Mouse (Mus musculus): ENCODE measurements around the gene Csnk1d. TPM values are rescaled to one million over a fixed set of nuclear protein-coding genes. Genes with fewer than 3 reads are reported as not detected.

Csnk1d gene
- polyA plus RNA-seq, 1 experiment from 2014 or later = 71.3 TPM

GRCm38 (mm10) chr11:120917756-120918155 lies 73.4 kb downstream of the Csnk1d start:
- H3K27ac ChIP-seq (ENCODE audit: low read depth, low read length) = no peak overlapping the region
- H3K9ac ChIP-seq (ENCODE audit: low read length) = no peak overlapping the region
- no peak for DNase-seq (ENCODE audit: low spot score, missing footprints)
- no peak overlapping the region for H3K4me2 ChIP-seq
- no peaks in the 10 kb centered on the region for H3K4me1 ChIP-seq (ENCODE audit: control insufficient read depth, insufficient read depth, low read length)
- no peaks in the 10 kb centered on the region for H3K9me3 ChIP-seq (ENCODE audit: control insufficient read depth, low read length)
- 96% methylated on average over 5 of the region's 5 CpGs for WGBS
- no peak for ATAC-seq (ENCODE audit: low FRiP score)
- H3K27me3 ChIP-seq (ENCODE audit: control insufficient read depth, insufficient read depth, low read length) = no peaks in the 10 kb centered on the region
- no peaks in the 10 kb centered on the region; the same call in 1 of the 2 replicates for H3K36me3 ChIP-seq (ENCODE audit: control insufficient read depth, insufficient read depth, low read length)
- H3K4me3 ChIP-seq (ENCODE audit: low read depth, low read length) = no peak overlapping the region

- WGBS = 80% methylated on average over 3 of the region's 3 CpGs
- DNase-seq (ENCODE audit: low spot score, missing footprints) (no peak), ATAC-seq (ENCODE audit: low FRiP score) (no peak)
- no peak overlapping the region for H3K9ac ChIP-seq (ENCODE audit: low read length)
- H3K27ac ChIP-seq (ENCODE audit: low read depth, low read length) = no peak overlapping the region
- H3K4me3 ChIP-seq (ENCODE audit: low read depth, low read length) = no peak overlapping the region
- no peaks in the 10 kb centered on the region for H3K4me1 ChIP-seq (ENCODE audit: control insufficient read depth, insufficient read depth, low read length)
- H3K4me2 ChIP-seq = no peak overlapping the region
- no peaks in the 10 kb centered on the region for H3K9me3 ChIP-seq (ENCODE audit: control insufficient read depth, low read length)
- H3K36me3 ChIP-seq (ENCODE audit: control insufficient read depth, insufficient read depth, low read length) = no peaks in the 10 kb centered on the region; the same call in 1 of the 2 replicates
- H3K27me3 ChIP-seq (ENCODE audit: control insufficient read depth, insufficient read depth, low read length) = no peaks in the 10 kb centered on the region
Measured at GRCm38 (mm10) chr11:120916477-120916876, 74.7 kb downstream of the Csnk1d start.

- Histone ChIP-seq H3K27me3 (ENCODE audit: control insufficient read depth, insufficient read depth, low read length) (no peaks in the 10 kb centered on the region), H3K4me2 (no peak overlapping the region), H3K36me3 (ENCODE audit: control insufficient read depth, insufficient read depth, low read length) (no peaks in the 10 kb centered on the region; the same call in 1 of the 2 replicates), H3K4me3 (ENCODE audit: low read depth, low read length) (no peak overlapping the region), H3K4me1 (ENCODE audit: control insufficient read depth, insufficient read depth, low read length) (no peaks in the 10 kb centered on the region), H3K27ac (ENCODE audit: low read depth, low read length) (no peak overlapping the region), H3K9ac (ENCODE audit: low read length) (no peak overlapping the region), H3K9me3 (ENCODE audit: control insufficient read depth, low read length) (no peaks in the 10 kb centered on the region)
- DNase-seq (ENCODE audit: low spot score, missing footprints) (no peak), ATAC-seq (ENCODE audit: low FRiP score) (no peak)
- WGBS = 92% methylated on average over 4 of the region's 4 CpGs
Measured at GRCm38 (mm10) chr11:120913796-120914195, 77.3 kb downstream of the Csnk1d start.

Other genes starting within 250 kb of the Csnk1d start
- gene Hmga1b, start 228.5 kb downstream of the Csnk1d start, polyA plus RNA-seq (2014; fragmentation: Nextera tagmentation; extraction: Ambion mirVana) = 8.2 and 9.1 TPM in 2 replicates
- 28.2 and 30.6 TPM in 2 replicates for gene Rfng, start 207.1 kb downstream of the Csnk1d start, polyA plus RNA-seq (2014; fragmentation: Nextera tagmentation; extraction: Ambion mirVana)
- 254 and 269 TPM in 2 replicates for gene Gps1, start 207.1 kb downstream of the Csnk1d start, polyA plus RNA-seq (2014; fragmentation: Nextera tagmentation; extraction: Ambion mirVana)
- 73.6 and 76.9 TPM in 2 replicates for gene Dus1l, start 194.9 kb downstream of the Csnk1d start, polyA plus RNA-seq (2014; fragmentation: Nextera tagmentation; extraction: Ambion mirVana)
- gene Fasn, start 166.8 kb downstream of the Csnk1d start, polyA plus RNA-seq (2014; fragmentation: Nextera tagmentation; extraction: Ambion mirVana) = 80.8 and 94.6 TPM in 2 replicates
- 4.3 and 4.5 TPM in 2 replicates for gene Ccdc57, start 58.5 kb downstream of the Csnk1d start, polyA plus RNA-seq (2014; fragmentation: Nextera tagmentation; extraction: Ambion mirVana)
- 24.1 and 30.4 TPM in 2 replicates for gene Slc16a3, start 42.9 kb downstream of the Csnk1d start, polyA plus RNA-seq (2014; fragmentation: Nextera tagmentation; extraction: Ambion mirVana)
- gene Cd7, start 48.1 kb upstream of the Csnk1d start, polyA plus RNA-seq (2014; fragmentation: Nextera tagmentation; extraction: Ambion mirVana) = not detected in 2 replicates
- gene Sectm1b, start 72.2 kb upstream of the Csnk1d start, polyA plus RNA-seq (2014; fragmentation: Nextera tagmentation; extraction: Ambion mirVana) = not detected in 2 replicates
- not detected in 2 replicates for gene Sectm1a, start 89.9 kb upstream of the Csnk1d start, polyA plus RNA-seq (2014; fragmentation: Nextera tagmentation; extraction: Ambion mirVana)
- not detected in 2 replicates for gene Tex19.2, start 127.3 kb upstream of the Csnk1d start, polyA plus RNA-seq (2014; fragmentation: Nextera tagmentation; extraction: Ambion mirVana)
- gene Tex19.1, start 154.8 kb upstream of the Csnk1d start, polyA plus RNA-seq (2014; fragmentation: Nextera tagmentation; extraction: Ambion mirVana) = 0.08 TPM in 1 of 2 replicates, not detected in the other
- gene Uts2r, start 168.9 kb upstream of the Csnk1d start, polyA plus RNA-seq (2014; fragmentation: Nextera tagmentation; extraction: Ambion mirVana) = 0.12 TPM in 1 of 2 replicates, not detected in the other
- gene Hexdc, start 213.1 kb upstream of the Csnk1d start, polyA plus RNA-seq (2014; fragmentation: Nextera tagmentation; extraction: Ambion mirVana) = 5.7 and 6.3 TPM in 2 replicates
- 16.5 and 21.5 TPM in 2 replicates for gene Ogfod3, start 213.4 kb upstream of the Csnk1d start, polyA plus RNA-seq (2014; fragmentation: Nextera tagmentation; extraction: Ambion mirVana)
- gene Cybc1, start 238.0 kb upstream of the Csnk1d start, polyA plus RNA-seq (2014; fragmentation: Nextera tagmentation; extraction: Ambion mirVana) = 39.6 and 42.5 TPM in 2 replicates
- 65.5 and 72.7 TPM in 2 replicates for gene Narf, start 245.9 kb upstream of the Csnk1d start, polyA plus RNA-seq (2014; fragmentation: Nextera tagmentation; extraction: Ambion mirVana)